Mouse (Mus musculus) lung, adult 2 months (tissue): ENCODE measurements at regions not wholly inside any gene's neighbourhood (a gene's known extent, or its start where the extent isn't known, plus 50 kb on each side); places are given as distances from the start of the nearest gene placed in this dataset.

Source experiments
- DNase-seq: peaks from one replicate; pipeline ENCODE4 v3.0.0; 2022
- H3K4me1 ChIP-seq: fragments of 200-500 bp; 2 replicates; pipeline ENCODE4 v1.6.1; 2011; ENCODE audit warnings: low read length; ENCODE audit not compliant: control insufficient read depth, insufficient read depth
- H3K4me3 ChIP-seq: fragments of 200-500 bp; replicated peaks from 2 replicates; pipeline ENCODE3; 2011; ENCODE audit warnings: low read depth, mild to moderate bottlenecking, control low read depth, low read length; ENCODE audit errors: extremely low read depth
- CTCF ChIP-seq: fragments of 200-500 bp; IDR thresholded peaks from 2 replicates; pipeline ENCODE4 v1.5.1; 2011; ENCODE audit warnings: mild to moderate bottlenecking, low read length, control low read depth; ENCODE audit not compliant: insufficient read depth
- POLR2A ChIP-seq: fragments of 200-500 bp; IDR thresholded peaks from 2 replicates; pipeline ENCODE4 v1.6.1; 2011; ENCODE audit warnings: low read depth, mild to moderate bottlenecking, control low read depth, low read length, borderline replicate concordance; ENCODE audit errors: extremely low read depth
- WGBS: fragments of 180-500 bp; shearing (Covaris S2); methylation state at CpG from one replicate; pipeline ENCODE4 v1.1.7; 2018; 5-methylcytosine and 5-hydroxymethylcytosine counted together

DNA sequence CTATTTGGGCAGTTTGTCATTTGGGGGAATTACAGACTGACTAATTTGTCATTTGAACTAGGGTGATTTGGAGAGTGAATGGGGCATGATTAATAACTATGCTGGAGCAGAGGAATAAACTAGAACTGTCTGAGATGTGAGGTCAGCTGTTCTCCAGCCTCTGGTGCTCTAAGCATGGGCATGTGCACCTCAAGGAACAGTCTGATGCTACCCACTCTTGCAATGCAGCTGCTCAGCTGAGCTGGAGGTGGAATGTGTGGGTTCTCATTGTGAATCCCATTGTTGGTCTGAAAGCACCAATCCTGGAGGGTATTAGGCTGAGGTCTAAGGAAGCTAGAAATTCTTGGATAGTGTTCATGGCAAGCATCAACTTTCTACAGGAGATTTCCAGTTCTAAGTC is 192.8 kb upstream of the Slc30a5 start:
- H3K4me3 ChIP-seq, result no peak overlapping the region
- DNase-seq, result no peak
- no peaks in the 10 kb centered on the region for H3K4me1 ChIP-seq
- TF ChIP-seq POLR2A (no peak), CTCF (no peak)

DNA sequence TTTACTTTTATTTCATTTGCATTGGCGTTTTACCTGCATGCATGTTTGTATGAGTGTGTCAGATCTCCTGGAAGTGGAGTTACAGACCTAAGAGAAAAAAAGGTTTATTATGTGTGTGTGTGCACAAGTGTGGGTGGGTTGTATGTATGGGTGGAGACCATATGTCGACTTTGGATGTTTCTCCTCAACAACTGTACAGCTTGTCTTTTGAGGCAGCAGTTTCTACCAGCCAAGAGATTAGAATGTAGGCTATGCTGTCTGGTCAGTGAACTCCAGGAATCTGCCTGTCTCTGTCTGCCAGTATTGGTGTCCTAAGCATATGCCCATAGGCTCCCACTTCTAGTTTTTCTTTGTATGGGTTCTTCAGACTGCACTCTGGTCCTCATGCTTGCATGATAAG is 192.3 kb upstream of the Slc30a5 start:
- no peak for DNase-seq
- Histone ChIP-seq H3K4me1 (no peaks in the 10 kb centered on the region), H3K4me3 (no peak overlapping the region)
- TF ChIP-seq CTCF (no peak), POLR2A (no peak)
- WGBS, result 71% methylated on average over 2 of the region's 2 CpGs

DNA sequence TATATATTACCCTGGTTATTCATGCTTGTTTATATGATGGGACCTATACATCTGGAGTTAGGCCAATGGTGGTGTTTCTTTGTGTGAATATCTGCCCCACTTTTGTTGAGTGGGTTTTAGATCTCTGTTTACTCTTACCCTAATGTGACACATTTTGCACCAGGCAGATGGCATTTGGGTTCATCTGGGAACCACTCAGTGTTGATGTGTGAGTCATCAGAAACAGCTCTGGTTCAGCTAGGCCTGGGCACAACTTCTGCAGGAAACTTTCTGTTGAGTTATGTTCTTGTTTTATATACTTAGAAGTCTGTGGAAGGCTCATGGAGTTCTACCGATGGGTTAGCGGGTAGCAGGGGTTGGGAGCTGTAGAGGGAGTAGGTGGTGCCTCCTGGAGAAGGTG is 191.7 kb upstream of the Slc30a5 start:
- H3K4me1 ChIP-seq, result no peaks in the 10 kb centered on the region
- TF ChIP-seq POLR2A (no peak), CTCF (no peak)
- H3K4me3 ChIP-seq, result no peak overlapping the region
- 86% methylated on average over 2 of the region's 2 CpGs for WGBS
- DNase-seq, result no peak

DNA sequence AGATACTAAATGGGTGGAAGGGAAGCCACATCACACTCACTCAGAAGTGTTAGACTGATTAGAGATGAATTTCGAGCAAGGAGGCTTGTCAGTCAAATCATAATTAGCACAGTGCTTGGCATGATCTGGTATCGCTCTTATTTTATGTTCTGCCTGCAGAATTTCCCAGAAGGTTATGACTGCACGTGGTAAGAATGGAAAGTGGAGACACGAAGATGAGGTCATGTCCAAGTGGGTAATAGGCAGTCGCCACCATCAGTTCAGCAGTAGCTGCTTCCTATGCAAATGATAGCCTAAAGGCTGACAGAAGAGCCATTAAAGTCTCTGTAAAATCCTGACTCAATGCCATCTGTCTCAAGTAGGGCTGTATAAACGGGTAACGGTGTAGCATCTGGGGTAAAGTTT is 186.0 kb upstream of the Slc30a5 start:
- TF ChIP-seq CTCF (no peak), POLR2A (no peak)
- WGBS, result 71% methylated on average over 7 of the region's 7 CpGs
- Histone ChIP-seq H3K4me1 (no peaks in the 10 kb centered on the region), H3K4me3 (no peak overlapping the region)
- no peak for DNase-seq

DNA sequence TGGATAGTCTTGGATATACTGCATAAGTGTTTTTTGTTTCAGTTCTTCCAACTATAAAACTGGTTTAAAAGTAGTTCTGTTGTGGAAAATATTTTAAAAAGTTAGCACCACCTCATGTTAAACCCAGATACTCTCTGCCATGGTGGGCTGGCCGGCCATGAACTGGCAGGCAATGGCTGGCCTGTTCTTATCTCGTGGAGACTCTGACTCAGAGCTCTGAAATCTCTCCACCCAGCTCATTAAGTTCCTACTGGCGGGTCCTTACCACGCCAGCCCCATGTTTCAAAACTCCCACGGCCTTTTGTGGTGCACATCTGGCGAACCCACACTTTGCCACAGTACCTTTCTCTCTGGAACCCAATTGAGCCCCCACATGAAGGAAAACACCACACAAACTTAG is 183.8 kb upstream of the Slc30a5 start:
- H3K4me3 ChIP-seq, result no peak overlapping the region
- WGBS, result 57% methylated on average over 6 of the region's 6 CpGs
- no peak for DNase-seq
- TF ChIP-seq CTCF (no peak), POLR2A (no peak)
- no peaks in the 10 kb centered on the region for H3K4me1 ChIP-seq

DNA sequence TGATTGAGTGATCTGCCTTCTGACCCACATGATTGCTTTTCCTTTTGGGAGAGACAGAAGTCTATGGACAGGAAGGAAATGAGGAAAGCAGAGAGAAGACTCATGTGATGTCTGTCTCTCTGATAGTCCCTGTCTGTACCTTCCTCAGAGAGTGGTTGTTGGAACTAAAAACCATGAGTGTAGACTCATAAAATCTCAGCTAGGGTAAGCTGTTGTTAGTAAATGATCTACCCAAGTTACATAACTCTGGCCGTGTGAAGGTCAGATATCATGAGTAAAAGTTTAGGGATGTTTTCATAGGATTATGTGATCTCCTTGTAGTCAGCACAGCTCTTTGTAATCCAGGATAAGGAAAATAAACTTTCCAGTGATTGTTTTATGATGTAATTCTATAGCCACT is 183.0 kb upstream of the Slc30a5 start:
- no peak for DNase-seq
- H3K4me3 ChIP-seq, result no peak overlapping the region
- WGBS, result 44% methylated on average over 1 of the region's 1 CpGs
- no peak for TF ChIP-seq POLR2A
- no peak for TF ChIP-seq CTCF
- no peaks in the 10 kb centered on the region for H3K4me1 ChIP-seq

DNA sequence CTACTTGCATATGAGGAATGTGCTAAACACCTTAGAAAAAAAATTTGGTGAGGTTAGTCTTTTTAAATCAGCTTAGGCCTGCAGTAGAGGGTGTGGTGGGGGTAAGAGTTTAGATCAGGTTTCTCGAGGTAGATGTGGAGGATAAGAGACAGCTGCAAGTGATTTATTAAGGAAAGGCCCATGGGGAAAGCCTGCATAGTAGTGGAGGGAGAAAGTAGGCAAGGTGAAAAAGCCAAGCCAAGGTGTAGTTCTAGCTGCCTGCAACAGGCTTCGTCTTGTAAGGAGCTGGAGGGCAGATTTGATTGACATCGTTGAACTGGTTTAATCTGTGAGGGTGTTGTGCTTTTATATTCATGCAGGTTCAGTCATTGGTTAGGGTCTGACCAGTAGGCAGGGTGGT is 182.2 kb upstream of the Slc30a5 start:
- Histone ChIP-seq H3K4me3 (no peak overlapping the region), H3K4me1 (no peaks in the 10 kb centered on the region)
- DNase-seq, result no peak
- no peak for TF ChIP-seq CTCF
- no peak for TF ChIP-seq POLR2A
- WGBS, result 77% methylated on average over 3 of the region's 3 CpGs

DNA sequence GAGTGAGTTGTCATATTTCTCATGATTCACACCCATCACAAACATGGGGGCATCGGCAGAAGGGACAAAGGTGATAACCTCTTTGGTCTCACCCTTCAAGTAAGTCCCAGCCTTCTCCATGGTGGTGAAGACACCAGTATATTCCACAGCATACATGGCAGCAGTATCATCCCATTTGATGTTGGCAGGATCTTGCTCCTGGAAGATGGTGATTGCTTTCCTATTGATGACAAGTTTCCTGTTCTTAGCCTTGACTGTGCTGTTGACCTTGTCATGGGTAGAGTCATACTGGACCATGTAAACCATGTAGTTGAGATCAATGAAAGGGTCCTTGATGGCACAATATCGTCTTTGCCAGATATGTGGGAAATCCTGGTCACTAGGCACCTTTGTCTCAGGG is 180.4 kb upstream of the Slc30a5 start:
- no peak for DNase-seq
- H3K4me1 ChIP-seq, result no peaks in the 10 kb centered on the region
- H3K4me3 ChIP-seq, result no peak overlapping the region
- 93% methylated on average over 2 of the region's 2 CpGs for WGBS
- TF ChIP-seq POLR2A (no peak), CTCF (no peak)

DNA sequence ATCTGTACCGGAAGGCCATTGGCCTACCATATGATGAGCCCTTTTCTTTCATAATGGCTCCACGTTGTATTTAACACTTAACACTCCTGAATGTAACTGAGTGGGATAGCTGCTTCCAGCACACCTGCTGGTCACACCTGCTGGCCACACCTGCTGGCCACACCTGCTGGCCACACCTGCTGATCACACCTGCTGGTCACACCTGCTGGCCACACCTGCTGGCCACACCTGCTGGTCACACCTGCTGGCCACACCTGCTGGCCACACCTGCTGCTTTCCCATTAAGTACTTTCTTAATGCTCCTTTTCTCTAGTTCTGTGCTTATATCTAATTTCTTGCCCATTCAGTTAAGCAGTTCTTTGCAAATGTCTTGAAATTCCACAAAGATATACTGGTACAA is 157.4 kb upstream of the Slc30a5 start:
- Histone ChIP-seq H3K4me3 (no peak overlapping the region), H3K4me1 (no peaks in the 10 kb centered on the region)
- WGBS, result 81% methylated on average over 2 of the region's 2 CpGs
- no peak for TF ChIP-seq CTCF
- DNase-seq, result no peak

DNA sequence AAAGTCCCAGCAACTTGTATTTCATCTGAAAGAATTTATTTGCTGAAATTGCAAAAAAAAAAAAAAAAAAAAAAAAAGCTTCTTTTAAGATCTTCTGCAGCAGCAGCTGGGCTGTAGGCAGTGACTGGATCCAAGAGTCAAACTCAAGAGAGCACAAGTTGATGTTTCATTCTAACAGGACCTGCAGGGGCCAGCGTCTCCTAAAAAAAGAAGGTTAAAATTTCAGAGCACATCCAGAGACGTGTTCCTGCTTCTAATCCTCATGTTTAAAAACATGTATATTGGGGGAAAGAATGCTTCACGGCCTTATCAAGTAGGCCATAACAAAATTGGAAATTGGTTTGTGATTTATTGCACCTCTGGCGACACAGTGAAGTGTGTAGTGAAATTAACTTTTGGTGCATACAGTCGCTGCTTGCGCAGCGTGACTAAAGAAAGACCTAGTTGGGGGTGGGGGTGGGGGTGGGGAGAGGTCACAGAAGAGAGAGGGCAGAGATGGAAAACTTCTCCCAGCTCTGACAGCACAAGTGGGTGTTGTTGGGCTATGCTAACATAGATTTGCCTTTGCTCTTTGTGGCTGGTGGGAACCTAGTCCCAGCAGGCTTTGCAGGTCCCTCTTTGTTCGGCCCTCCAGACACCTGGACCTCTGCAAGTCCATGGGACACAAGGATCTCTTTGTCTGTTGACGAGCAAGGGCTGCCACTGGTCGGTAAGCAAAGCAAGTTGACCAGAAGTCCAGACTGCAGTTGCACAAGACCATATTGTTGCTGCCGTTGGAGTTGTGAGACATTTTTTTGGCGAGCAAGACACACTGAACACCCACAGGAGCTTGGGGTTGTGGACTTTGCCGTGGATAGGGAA is 155.7 kb upstream of the Slc30a5 start:
- TF ChIP-seq POLR2A (no peak), CTCF (no peak)
- 51% methylated on average over 13 of the region's 13 CpGs for WGBS
- Histone ChIP-seq H3K4me3 (no peak overlapping the region), H3K4me1 (no peaks in the 10 kb centered on the region)
- no peak for DNase-seq
